Mouse (Mus musculus) liver, embryonic 14.5 days (tissue): ENCODE measurements around the gene Armc12. TPM values are rescaled to one million over a fixed set of nuclear protein-coding genes. Genes with fewer than 3 reads are reported as not detected.

ENCODE experiments used
- ATAC-seq: fragments of 200-750 bp; cut with Nextera tagmentation; 2 replicates; pipeline ENCODE4 v1.8.0; 2017; ENCODE audit warnings: moderate number of reproducible peaks, mild to moderate bottlenecking, moderate library complexity; ENCODE audit not compliant: insufficient read depth
- DNase-seq, 3 experiments: peaks; one replicate each; pipeline ENCODE4 v3.0.0-alpha.2; 2012 to 2013; ENCODE audit warnings: low read depth in 3 of 3, low spot score in 3 of 3
- H3K27ac ChIP-seq: fragments of 300-500 bp; sonication (generic); 2 replicates; pipeline ENCODE4 v1.5.1; 2014; ENCODE audit warnings: moderate library complexity, mild to moderate bottlenecking, control low read depth, inconsistent platforms
- H3K27me3 ChIP-seq: fragments of 300-500 bp; sonication (generic); 2 replicates; pipeline ENCODE4 v1.6.1; 2014; ENCODE audit warnings: mild to moderate bottlenecking, low read length, moderate library complexity; ENCODE audit not compliant: control insufficient read depth, insufficient read depth
- H3K36me3 ChIP-seq: fragments of 300-500 bp; sonication (generic); replicated peaks from 2 replicates; pipeline ENCODE4 v1.6.1; 2014; ENCODE audit warnings: low read depth; ENCODE audit not compliant: control insufficient read depth, insufficient read depth
- H3K4me1 ChIP-seq, 2 experiments: fragments of 200-500 bp in 1 of 2; fragments of 300-500 bp in 1 of 2; sonication (generic) in 1 of 2; replicated peaks; 2 replicates each; pipeline ENCODE4 v1.6.1; 2012 to 2014; ENCODE audit warnings: antibody characterized with exemption in 1 of 2, inconsistent platforms in 1 of 2, low read length in 1 of 2; ENCODE audit not compliant: control insufficient read depth in 2 of 2, insufficient read depth in 2 of 2
- H3K4me2 ChIP-seq: fragments of 300-500 bp; sonication (generic); 2 replicates; pipeline ENCODE4 v1.6.1; 2014; ENCODE audit warnings: low read depth, mild to moderate bottlenecking, control low read depth, moderate library complexity
- H3K4me3 ChIP-seq, 2 experiments: fragments of 200-500 bp in 1 of 2; fragments of 300-500 bp in 1 of 2; sonication (generic) in 1 of 2; 2 replicates each; pipeline ENCODE4 v1.5.1; 2012 to 2014; ENCODE audit warnings: low read depth in 2 of 2, low read length in 2 of 2, mild to moderate bottlenecking in 2 of 2, control low read depth in 1 of 2, inconsistent platforms in 1 of 2, moderate library complexity in 1 of 2; ENCODE audit not compliant: insufficient read depth in 1 of 2
- H3K9ac ChIP-seq: fragments of 300-500 bp; sonication (generic); replicated peaks from 2 replicates; pipeline ENCODE4 v1.6.1; 2014; ENCODE audit warnings: mild to moderate bottlenecking, control low read depth, moderate library complexity
- H3K9me3 ChIP-seq: fragments of 300-500 bp; sonication (generic); 2 replicates; pipeline ENCODE4 v1.6.1; 2016; ENCODE audit warnings: low read length, mixed read lengths; ENCODE audit not compliant: control insufficient read depth
- CTCF ChIP-seq: IDR thresholded peaks from 2 replicates; pipeline ENCODE4 v1.5.1; 2016; ENCODE audit warnings: antibody characterized with exemption, low read depth, control low read depth
- EP300 ChIP-seq: IDR thresholded peaks from 2 replicates; pipeline ENCODE4 v1.6.1; 2016; ENCODE audit warnings: antibody characterized with exemption, low read depth
- WGBS: fragments of 180-500 bp; shearing (Covaris S2); extraction: QIAGEN DNeasy Blood & Tissue Kit; methylation state at CpG from one replicate; pipeline ENCODE4 v1.1.7; 2014; ENCODE audit not compliant: insufficient replicate concordance; 5-methylcytosine and 5-hydroxymethylcytosine counted together
- polyA plus RNA-seq, 2 experiments: library from polyadenylated mRNA; depleted of rRNA in 1 of 2; stranded (reverse) in 1 of 2; unstranded in 1 of 2; fragments of >200 nt; fragmentation: Nextera tagmentation in 1 of 2; extraction: Ambion mirVana in 1 of 2; gene quantifications; 2 replicates each; pipeline versions ENCODE4 v1.2.1 to v1.2.3; 2012 to 2014

Gene Armc12
- polyA plus RNA-seq, 2 experiments, result 0.03 TPM; not detected in 1

- no peaks in the 10 kb centered on the region for H3K9me3 ChIP-seq
- WGBS, result 39% methylated on average over 4 of the region's 4 CpGs
- ATAC-seq (no peak), DNase-seq (no peak)
- H3K4me1 ChIP-seq, result peaks cover 0 to 15% of the 10 kb centered on the region in 2 experiments; a peak in 2 of 4 replicates
- peaks cover 13% of the 10 kb centered on the region for H3K27me3 ChIP-seq
- no peaks in the 10 kb centered on the region for H3K36me3 ChIP-seq
- TF ChIP-seq CTCF (no peak), EP300 (no peak)
- H3K4me3 ChIP-seq, result no peak overlapping the region
- H3K9ac ChIP-seq, result no peak overlapping the region
- no peak overlapping the region for H3K27ac ChIP-seq
- H3K4me2 ChIP-seq, result no peak overlapping the region
Observed at GRCm38 (mm10) chr17:28524831-28525430, 5.7 kb upstream of the Armc12 start.

GRCm38 (mm10) chr17:28527184-28528042 is 3.2 kb upstream of the Armc12 start:
- peaks cover 0 to 12% of the 10 kb centered on the region in 2 experiments; a peak in 2 of 4 replicates for H3K4me1 ChIP-seq

GRCm38 (mm10) chr17:28528043-28528351 is 2.6 kb upstream of the Armc12 start:
- no peak for ATAC-seq
- Histone ChIP-seq H3K9ac (no peak overlapping the region), H3K27ac (no peak overlapping the region), H3K4me2 (no peak overlapping the region), H3K9me3 (no peaks in the 10 kb centered on the region), H3K36me3 (no peaks in the 10 kb centered on the region), H3K27me3 (peaks cover 6% of the 10 kb centered on the region; the same call in 1 of the 2 replicates), H3K4me1 (peaks cover 0 to 12% of the 10 kb centered on the region in 2 experiments; a peak in 2 of 4 replicates), H3K4me3 (0 out of 4 replicates have a peak overlapping the region, but pooled peaks of 1 of the 2 experiments have one; percentile 11)
- DNase-seq, result peak in 2 of 3 experiments; percentile 41 to 46
- peak; percentile 96 for TF ChIP-seq CTCF
- TF ChIP-seq EP300, result no peak
- 1% methylated on average over 6 of the region's 6 CpGs for WGBS

More at GRCm38 (mm10) chr17:28527184-28528042, 3.2 kb upstream of the Armc12 start:
- 27% methylated on average over 12 of the region's 12 CpGs for WGBS
- H3K9me3 ChIP-seq, result no peaks in the 10 kb centered on the region
- H3K9ac ChIP-seq, result no peak overlapping the region
- DNase-seq (no peak), ATAC-seq (no peak)
- H3K36me3 ChIP-seq, result no peaks in the 10 kb centered on the region
- H3K27me3 ChIP-seq, result peaks cover 9% of the 10 kb centered on the region; the same call in 1 of the 2 replicates
- TF ChIP-seq CTCF (no peak), EP300 (no peak)
- 0 out of 4 replicates have a peak overlapping the region, but pooled peaks of 1 of the 2 experiments have one; percentile 11 for H3K4me3 ChIP-seq
- H3K27ac ChIP-seq, result no peak overlapping the region
- no peak overlapping the region for H3K4me2 ChIP-seq

GRCm38 (mm10) chr17:28529116-28529515 is 1.5 kb upstream of the Armc12 start:
- H3K9me3 ChIP-seq, result no peaks in the 10 kb centered on the region
- no peak overlapping the region for H3K9ac ChIP-seq
- H3K36me3 ChIP-seq, result no peaks in the 10 kb centered on the region
- H3K27ac ChIP-seq, result no peak overlapping the region
- no peaks in the 10 kb centered on the region for H3K27me3 ChIP-seq
- no peak overlapping the region for H3K4me2 ChIP-seq
- ATAC-seq (no peak), DNase-seq (no peak)
- TF ChIP-seq EP300, result no peak
- TF ChIP-seq CTCF, result no peak
- H3K4me3 ChIP-seq, result no peak overlapping the region
- WGBS, result 58% methylated on average over 4 of the region's 4 CpGs
- peaks cover 0 to 9% of the 10 kb centered on the region in 2 experiments; a peak in 1 of 4 replicates for H3K4me1 ChIP-seq

GRCm38 (mm10) chr17:28531946-28532345 is 1.3 kb downstream of the Armc12 start:
- H3K4me3 ChIP-seq, result no peak overlapping the region
- 17% methylated on average over 18 of the region's 18 CpGs for WGBS
- no peaks in the 10 kb centered on the region for H3K9me3 ChIP-seq
- H3K36me3 ChIP-seq, result no peaks in the 10 kb centered on the region
- no peak overlapping the region for H3K27ac ChIP-seq
- H3K4me1 ChIP-seq, result peaks cover 0 to 8% of the 10 kb centered on the region in 2 experiments; a peak in 1 of 4 replicates
- H3K9ac ChIP-seq, result no peak overlapping the region
- TF ChIP-seq CTCF (no peak), EP300 (no peak)
- H3K4me2 ChIP-seq, result no peak overlapping the region
- H3K27me3 ChIP-seq, result no peaks in the 10 kb centered on the region
- ATAC-seq (no peak), DNase-seq (no peak)
